ENCODE assay signal across 19 mouse cellular contexts in the genomic region with DNA sequence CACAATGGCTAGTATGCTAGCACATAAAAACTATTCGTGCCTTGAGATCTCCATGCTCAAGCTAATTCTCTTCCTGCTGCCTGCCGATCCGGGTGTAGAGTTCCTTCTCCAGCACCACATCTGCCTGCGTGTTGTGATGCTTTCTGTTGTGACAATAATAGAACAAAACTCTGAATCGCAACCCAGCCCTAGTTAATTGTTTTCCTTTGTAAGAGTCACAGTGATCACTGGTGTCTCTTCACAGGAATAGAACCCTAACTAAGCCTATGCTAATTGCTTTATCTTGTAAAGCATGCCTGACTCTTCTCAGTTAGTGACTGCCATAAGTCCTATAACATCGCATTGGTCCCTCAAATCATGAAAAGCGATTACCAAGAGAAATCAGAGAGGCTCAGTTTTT. TPM values are rescaled to one million over a fixed set of nuclear protein-coding genes. Genes with fewer than 3 reads are reported as not detected.
DNase-seq lines count a peak whose midpoint lies in the region.
"Had no signal": no experiment of that assay in that cellular context is flagged by ENCODE, and none has a peak within 500 bp of the region (broad histone marks: within the 10 kb centered on the region; RNA-seq: fewer than 3 reads in every experiment).

No protein-coding gene starts in this region.

- DNase-seq in ES-CJ7 (ENCODE audit: low read depth, low spot score) (peak; percentile 28), ZHBTc4 (ENCODE audit: low read depth, low spot score) (peak; percentile 61)
- no peak for DNase-seq in layer of hippocampus, postnatal 25 days (ENCODE audit: extremely low spot score in 1 of 2, low spot score in 1 of 2)
- no peak for DNase-seq in kidney, adult 18-20 months
- no peak for DNase-seq in spleen, adult 12 weeks (ENCODE audit: low spot score)
- DNase-seq: adrenal gland, adult 8-10 months; adrenal gland, postnatal 14 days; cerebellum, adult 11 months; cerebellum, adult 18-20 months; cerebellum, adult 8-10 months; cerebellum, adult 9-11 months; cerebellum, postnatal 14 days; cerebellum, postnatal 36 days; forebrain, postnatal 0 days had no signal

RNA-seq across cellular contexts. Expression of gene Olfr287, which starts 5.2 kb away (rescaled TPM):
- total RNA-seq in layer of hippocampus, postnatal 25 days (2021): 1 to 10 TPM; 3.6 to 5.3 TPM
- total RNA-seq: adrenal gland, adult 18-20 months; adrenal gland, postnatal 14 days; adrenal gland, postnatal 36 days; common myeloid progenitor, adult 5-6 weeks; ES-E14; MEL had no signal

RNA-seq across cellular contexts. Expression of gene Gm44579, which starts 5.3 kb away (rescaled TPM):
- under 1 TPM in 1 of 2 experiments, not detected in 1; 0.15 TPM for total RNA-seq in layer of hippocampus, postnatal 25 days (2021)
- total RNA-seq: adrenal gland, adult 18-20 months; adrenal gland, adult 8-10 months; adrenal gland, postnatal 14 days; adrenal gland, postnatal 36 days; common myeloid progenitor, adult 5-6 weeks; ES-E14; MEL had no signal

RNA-seq across cellular contexts. Expression of gene Olfr286, which starts 8.2 kb away (rescaled TPM):
- not detected for total RNA-seq in layer of hippocampus, postnatal 25 days (2021)
- total RNA-seq: adrenal gland, adult 18-20 months; adrenal gland, adult 8-10 months; adrenal gland, postnatal 14 days; adrenal gland, postnatal 36 days; common myeloid progenitor, adult 5-6 weeks; ES-E14; forebrain, postnatal 0 days; MEL had no signal

RNA-seq across cellular contexts. Expression of gene Olfr288, which starts 30.8 kb away (rescaled TPM):
- not detected for total RNA-seq in layer of hippocampus, postnatal 25 days (2021)
- total RNA-seq: adrenal gland, adult 18-20 months; adrenal gland, adult 8-10 months; adrenal gland, postnatal 14 days; adrenal gland, postnatal 36 days; common myeloid progenitor, adult 5-6 weeks; ES-E14; forebrain, postnatal 0 days; MEL had no signal

RNA-seq across cellular contexts. Expression of gene H1fnt, which starts 31.0 kb away (rescaled TPM):
- total RNA-seq in layer of hippocampus, postnatal 25 days (2021): not detected
- total RNA-seq: adrenal gland, adult 18-20 months; adrenal gland, adult 8-10 months; adrenal gland, postnatal 14 days; adrenal gland, postnatal 36 days; common myeloid progenitor, adult 5-6 weeks; ES-E14; forebrain, postnatal 0 days; MEL had no signal

Comparison
In these comparisons a context has a peak if more than half of its experiments do, and no peak if none do; other contexts are left out.
1. DNase-seq: peak in ES-CJ7 (single experiment) and ZHBTc4 (single experiment); none in layer of hippocampus, postnatal 25 days (0 of 2), kidney, adult 18-20 months (single experiment) and spleen, adult 12 weeks (single experiment).